Mouse (Mus musculus) spleen, postnatal 10 days (tissue): ENCODE measurements around the gene Rtkn.

Source experiments
- DNase-seq, 2 experiments: peaks; one replicate each; pipeline ENCODE4 v3.0.0; 2021 to 2022; ENCODE audit warnings: low spot score in 2 of 2

Rtkn gene

DNA sequence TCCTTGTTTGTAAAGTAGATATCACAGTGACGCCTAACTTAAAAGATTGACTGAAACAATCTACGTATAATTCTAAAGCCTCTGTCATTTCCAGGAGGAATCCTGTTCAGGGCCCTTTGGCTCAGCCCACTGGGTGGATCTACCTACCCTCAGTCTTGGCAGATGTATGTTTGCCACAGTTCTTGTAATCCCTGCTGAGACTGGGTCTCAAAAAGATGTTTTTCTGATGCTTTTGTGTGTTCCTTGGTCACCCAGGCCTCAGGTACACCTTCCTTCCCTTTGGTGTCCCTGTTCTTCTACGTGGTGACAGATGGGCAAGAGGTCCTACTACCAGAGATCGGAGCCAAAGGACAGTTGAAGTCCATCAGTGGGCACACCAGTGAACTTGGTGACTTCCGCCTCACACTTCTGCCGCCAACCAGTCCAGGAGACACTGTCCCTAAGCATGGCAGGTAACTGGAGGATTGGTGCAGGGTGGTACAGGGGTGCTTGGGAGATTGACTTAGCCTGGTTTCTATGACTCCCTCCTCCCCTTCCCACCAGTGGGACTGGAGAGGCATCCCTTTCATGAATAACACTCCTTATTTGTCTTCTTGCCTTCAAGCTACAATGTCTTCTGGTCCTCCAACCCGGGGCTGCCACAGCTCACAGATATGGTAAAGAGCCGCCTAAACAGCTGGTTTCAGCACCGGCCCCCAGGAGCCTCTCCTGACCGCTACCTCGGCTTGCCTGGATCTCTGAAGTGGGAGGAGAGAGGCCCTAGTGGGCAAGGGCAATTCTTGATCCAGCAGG, 18.7 kb upstream of the Rtkn start:
- no peak for DNase-seq

DNA sequence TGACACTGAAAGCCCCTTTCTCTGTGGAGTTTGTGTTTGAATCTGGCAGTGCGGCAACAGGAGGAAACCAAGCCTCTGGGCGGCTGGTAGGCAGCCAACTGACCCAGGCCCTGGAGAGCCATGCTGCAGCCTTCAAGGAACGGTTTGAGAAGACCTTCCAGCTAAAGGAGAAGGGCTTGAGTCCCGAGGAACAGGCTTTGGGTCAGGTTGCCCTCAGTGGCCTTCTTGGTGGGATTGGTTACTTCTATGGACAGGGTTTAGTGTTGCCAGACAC, 18.2 kb upstream of the Rtkn start:
- DNase-seq = no peak

DNA sequence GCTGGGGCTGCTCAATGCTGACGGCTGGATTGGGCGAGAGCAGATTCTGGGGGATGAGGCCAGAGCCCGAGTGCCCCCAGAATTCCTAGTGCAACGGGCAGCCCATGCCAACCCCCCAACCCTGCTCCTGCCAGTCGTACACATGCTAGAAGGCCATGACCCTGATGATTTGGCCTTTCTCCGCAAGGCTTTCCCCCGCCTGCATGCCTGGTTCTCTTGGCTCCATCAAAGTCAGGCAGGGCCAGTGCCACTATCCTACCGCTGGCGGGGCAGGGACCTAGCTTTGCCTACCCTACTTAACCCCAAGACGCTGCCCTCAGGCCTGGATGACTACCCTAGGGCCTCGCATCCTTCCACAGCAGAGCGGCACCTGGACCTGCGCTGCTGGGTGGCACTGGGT, 17.6 kb upstream of the Rtkn start:
- no peak for DNase-seq

DNA sequence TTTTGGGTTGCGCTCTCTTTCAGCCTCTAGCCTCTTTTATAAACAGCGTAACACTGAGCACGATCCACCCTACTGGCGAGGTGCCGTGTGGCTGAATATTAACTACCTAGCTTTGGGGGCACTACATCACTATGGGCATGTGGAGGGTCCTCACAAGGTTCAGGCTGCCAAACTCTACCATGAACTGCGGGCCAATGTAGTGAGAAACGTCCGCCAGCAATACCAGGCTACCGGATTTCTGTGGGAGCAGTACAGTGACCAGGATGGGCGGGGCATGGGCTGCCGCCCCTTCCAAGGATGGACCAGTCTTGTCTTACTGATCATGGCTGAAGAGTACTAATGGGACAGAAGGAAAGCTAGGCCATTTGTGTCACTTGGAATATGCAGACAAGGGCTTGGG, 16.9 kb upstream of the Rtkn start:
- DNase-seq = no peak

DNA sequence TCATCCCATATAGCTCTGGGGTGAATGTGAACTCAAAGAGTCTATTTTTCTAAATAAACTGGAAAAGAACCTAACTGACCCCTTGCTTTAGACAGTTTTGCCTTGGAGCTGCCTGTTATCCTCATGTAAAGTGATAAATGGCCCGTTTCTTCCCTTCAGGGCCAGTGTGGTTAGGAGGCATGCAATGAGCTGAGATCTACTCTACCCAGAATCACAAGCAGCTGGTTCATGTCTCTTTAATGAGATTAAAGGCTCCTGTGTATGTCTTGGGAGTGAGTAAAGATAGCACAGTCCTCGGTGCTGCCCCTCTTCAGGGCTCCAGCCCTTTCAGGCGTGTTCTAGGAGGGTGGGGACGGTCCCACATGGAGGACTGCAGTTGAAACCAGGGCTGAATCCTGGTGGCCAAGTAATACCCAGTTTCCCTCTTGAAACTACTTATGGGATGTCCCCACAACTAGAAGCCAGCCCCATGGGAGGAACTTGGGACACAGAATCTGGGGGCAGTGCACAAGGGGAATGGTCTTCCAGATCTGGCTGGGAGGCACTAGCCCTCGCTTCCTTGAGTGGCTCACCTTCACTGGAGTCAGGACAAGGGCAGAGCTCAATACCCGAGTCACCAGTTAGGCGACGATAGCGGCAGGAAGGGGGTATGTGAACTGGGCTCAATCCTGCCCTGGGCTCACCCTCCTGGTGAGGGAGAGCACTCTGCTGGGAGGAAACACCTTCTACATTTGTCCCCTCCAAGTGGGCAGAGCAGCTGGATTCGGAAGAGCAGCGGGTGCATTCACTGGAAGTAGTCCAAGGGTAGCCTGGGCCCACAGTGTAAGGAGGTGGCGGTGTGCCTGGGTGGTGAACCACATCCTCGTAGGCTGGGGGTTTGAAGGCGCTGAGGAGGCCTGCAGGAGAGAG, 16.2 kb upstream of the Rtkn start:
- peak in 1 of 2 experiments; percentile 26 for DNase-seq

DNA sequence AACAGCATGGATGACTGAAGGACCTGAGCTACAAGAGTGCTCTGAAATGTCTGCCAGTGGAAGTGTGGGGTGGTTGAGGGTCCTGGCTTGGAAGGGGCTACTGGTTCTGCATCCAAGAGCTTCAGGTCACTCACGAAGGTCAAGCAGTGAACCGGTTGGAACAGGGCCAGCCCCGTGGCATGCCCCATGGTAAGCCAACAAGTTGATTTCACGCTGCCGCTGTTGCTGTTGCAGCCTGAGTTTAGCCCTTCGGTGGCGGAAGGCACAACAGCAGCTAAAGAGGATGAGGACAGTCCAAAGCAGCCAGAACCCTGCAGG, 15.6 kb upstream of the Rtkn start:
- peak in 1 of 2 experiments; percentile 41 for DNase-seq

DNA sequence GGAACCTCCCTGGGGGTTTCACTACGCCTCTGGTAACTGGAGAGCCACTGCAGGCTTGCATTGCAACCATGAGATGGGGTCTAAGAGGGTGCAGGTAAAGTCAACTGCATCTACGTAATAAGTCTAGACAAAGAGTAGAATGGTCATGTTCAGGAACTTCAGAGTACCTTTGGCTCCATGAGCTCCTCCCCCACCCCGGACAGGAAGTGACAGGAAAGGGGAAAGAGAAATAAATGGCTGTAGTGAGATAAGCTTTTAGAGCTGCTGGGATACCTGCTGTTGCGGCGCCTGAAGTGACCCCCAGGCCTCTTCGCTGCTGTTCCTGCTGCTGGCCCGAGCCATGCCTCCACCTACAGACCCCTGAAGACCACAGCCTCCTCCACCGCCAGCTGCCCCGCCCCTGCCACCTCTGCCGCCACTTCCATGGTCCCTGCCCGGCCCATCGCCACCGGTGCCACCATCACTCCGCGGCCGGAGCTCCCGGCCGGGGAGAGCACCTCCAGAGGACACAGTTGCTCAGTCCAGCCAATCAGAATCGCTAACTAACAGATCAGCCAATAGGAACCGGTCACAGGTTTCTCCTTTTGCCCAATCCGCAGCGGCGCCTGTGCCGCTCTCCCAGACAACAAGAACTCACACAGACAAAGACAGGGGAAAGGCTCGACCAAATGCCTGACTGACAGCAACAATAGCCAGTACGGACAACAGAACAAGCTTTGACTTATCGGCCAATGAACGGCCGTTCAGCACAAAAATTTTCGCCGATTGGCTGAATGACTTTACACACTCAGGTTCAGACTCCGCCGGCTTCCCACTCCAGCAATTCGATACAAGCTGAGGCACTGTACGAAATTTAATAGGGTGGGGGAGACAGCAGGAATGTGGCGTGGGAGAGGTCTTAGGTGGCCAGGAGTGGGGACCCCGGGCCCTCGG, 14.1 kb upstream of the Rtkn start, which contains the start of gene Wbp1:
Wbp1 (minus strand) TSS at position 630 of the 933 bp plus-strand sequence.
- DNase-seq = peak; percentile 85 to 90

DNA sequence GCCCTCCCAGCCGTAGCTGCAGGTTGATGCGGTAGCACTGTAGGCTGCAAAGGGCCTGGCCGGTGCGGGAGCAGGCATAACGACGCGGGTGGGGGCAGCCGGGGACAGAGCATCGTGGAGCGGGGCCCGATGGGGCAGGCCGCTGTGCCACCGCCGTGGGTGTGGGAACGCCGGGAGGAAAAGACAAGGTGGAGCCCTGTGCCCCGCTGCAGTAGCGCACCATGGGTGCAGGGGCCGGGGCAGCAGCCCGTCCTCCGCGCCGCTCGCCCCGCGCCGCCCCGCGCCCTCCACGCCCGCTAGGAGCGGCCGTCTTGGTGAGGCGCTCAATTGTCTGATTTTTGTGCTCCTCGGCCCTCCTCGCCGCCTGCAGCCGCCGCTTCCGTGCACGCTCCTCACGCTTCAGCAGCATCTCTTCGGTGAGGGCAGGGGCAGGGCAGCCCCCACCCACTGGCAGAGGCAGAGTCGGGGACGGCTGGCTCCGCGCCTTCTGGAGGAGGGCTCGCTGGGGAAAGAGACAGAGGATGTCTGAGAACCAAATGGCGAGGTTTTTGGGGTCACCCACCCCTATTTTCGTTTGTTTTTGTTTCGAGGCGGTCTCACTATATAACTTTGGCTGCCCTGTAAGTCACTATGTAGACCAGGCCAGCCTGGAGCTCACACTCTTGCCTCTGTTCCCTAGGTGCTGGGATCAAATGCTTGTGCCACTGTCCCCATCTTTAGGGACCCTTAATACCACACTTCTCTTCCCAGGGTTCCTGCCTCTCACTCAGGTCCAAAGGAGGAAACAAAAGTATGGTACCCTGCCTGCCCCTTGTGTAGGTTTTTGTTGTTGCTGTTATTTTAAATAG, 13.2 kb upstream of the Rtkn start:
- DNase-seq = no peak

DNA sequence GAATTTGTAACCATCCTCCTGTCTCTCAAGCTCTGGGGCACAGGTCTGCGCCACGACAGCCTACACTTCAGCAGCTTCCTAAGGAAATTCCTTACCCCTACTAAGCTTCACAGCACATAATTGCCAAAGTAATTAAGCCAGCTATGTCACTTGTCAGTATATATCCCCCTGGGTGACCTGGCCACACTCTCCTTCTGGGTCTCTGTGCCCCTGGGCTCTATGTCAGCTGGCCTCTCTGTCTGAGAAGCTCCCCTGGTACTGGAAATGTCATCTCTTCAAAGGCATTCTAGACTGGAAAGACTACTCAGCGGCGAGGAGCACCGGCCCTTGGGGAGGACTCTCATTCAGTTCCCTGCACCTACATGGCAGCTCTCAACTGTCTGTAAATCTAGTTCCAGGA, 12.3 kb upstream of the Rtkn start:
- DNase-seq = no peak

DNA sequence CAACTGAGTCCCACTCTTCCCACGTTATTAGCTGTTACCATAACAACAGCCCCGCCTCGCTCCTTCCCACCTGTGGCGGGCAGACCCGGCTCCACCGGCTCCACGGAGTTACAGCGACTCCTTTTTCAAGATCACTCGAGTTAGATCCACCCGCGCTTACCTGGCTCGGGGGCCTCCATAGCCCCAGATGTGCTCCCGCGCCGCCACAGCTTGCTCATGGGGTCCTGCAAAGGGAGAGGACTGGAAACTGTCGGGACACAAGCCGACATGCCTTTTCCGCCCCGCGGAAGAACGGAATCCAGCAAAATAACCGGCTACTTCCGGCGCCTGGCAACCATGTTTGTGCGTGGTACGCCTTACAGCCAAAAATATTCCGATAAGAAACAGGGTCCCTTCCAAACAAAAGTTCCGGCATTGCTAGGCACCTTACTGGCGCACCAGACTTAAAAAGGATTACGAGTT, 10.4 kb upstream of the Rtkn start:
- peak; percentile 87 to 91 for DNase-seq

DNA sequence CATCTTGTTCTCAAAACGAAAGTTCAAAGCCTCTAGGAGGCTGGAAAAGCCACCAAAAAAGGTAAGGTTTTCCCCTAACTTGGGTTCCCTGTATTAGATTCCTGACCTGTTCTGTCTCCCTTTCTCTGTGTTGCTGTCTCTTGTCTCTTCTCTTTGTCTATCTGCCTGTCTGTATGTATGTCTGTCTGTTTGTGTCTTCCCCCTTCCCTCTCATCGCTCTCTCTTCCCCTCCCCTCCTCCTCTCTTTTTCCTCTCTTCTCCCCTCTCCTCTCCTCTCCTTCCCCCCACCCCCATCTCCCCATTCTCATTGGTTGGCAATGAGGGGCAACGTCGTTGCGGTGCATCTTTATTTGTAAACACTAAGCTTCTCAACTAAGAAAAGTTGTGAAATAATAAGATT, 9.9 kb upstream of the Rtkn start, which contains the start of gene Ino80b:
Ino80b (minus strand) TSS at position 101 of the 400 bp plus-strand sequence.
- no peak for DNase-seq

DNA sequence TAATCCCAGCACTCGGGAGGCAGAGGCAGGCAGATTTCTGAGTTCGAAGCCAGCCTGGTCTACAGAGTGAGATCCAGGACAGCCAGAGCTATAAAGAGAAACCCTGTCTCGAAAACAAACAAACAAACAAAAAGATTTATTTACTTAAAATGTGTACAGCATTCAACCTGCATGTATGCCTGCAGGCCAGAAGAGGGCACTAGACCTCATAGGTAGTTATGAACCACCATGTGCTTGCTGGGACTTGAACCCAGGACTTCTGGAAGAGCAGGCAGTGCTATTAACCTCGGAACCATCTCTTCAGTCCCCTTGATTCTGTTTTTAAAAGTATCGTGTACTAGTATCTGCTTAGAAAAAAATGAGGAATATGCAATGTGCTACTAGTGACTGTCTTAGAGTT, 7.8 kb upstream of the Rtkn start:
- DNase-seq = no peak

DNA sequence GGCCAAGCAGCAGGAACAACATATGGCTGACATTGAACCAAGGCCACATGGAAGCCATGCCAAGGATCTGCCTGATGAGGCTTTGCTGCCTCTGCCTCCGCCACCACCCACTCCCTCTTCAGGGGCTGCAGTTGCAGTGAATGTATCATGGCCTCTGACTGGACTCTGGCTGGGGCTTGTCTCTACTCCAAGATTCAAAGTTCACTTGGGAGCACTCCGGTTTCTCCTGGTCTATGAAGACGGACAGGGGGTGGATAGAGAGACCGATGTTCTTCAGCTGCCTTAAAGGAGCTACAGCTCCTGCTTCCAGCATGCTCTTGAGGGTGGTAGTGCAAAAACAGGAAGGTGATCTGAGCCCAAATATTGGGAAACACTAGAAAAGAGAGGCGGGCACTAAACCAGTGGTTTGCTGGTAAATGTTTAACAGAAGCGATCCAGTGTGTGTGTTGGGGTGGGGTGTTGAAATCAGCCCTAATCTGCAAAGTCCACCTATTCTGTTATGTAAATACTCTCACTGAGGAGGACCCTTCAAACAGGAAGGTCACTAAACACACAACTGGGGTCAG, 3.7 kb upstream of the Rtkn start:
- no peak for DNase-seq

DNA sequence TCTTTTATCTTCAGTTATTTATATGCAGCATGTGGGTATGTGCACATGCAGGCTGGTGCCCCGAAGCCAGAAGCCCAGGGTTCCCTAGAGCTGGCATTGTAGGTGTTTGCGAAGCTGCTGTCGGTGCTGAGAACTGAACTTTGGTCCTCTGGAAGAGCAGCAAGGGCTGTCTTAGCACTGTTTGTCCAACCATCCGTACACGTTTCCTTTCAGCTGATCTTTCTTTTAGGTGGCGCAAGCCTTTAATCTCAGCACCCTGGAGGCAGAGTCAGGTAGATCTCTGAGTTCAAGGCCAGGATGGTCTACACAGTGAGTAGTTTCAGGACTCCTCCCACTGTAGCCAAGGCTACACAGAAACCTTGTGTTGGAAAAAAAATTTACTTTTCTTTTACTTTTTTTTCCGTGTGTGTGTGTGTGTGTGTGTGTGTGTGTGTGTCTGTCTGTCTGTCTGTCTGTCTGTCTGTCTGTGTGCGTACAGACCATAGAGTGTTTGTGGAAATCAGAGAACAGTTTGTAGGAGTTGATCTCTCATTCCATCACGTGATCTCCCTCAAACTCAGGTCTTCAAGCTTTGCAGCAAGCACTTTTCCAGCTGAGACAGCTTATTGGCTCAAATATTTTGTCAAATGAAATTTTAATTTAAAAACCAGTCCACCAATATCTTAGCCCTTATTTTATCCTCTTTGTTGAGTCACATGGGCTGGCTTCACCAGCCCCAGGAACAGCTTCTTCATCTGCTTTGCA, 2.9 kb upstream of the Rtkn start:
- DNase-seq = no peak

DNA sequence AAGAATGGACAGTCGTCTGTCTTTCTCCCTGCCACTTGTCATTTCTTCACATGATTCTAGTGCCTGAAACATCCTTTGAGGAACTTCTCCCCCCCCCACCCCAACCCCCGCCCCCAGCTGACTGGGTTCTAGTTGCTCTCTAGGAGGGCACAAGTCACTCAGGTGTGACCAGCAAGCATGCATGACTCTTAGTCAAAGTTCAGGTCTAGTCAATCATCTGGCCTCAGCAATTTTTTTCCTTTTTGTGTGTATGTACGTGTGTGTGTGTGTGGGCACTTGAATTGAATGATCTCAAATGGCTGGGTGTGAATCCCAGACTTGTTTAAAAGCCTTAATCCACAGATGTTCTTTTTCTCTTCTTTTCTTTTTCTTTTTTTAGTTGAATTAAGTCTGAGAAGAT, 1.0 kb upstream of the Rtkn start:
- no peak for DNase-seq

DNA sequence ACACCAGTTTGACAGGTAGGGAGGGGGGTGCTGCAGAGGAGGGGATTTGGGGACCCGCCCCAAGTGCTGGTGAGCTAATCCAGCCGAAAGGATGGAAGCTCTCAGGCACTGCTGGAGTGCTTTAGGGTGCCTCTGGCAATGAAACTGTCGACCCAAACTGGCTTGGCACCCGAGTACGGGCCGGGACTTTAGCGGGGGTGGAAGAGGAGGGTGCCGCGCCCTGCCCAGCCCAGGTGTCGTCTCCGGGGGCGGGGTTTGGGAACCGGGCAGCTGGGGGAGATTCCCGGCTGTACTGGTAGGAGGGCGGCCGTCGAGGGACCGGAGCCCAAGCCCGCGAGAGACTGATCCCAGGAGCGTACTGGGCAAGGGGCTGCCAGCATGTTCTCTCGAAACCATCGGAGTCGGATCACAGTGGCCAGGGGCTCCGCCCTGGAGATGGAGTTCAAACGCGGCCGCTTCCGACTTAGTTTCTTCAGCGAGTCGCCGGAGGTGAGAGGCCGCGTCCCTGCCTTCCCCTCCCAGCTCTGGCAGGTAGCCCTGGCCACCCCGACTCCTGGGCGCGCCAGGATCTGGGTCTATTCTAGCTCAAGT, 403 bp downstream of the Rtkn start:
- DNase-seq = peak in 1 of 2 experiments; percentile 18

DNA sequence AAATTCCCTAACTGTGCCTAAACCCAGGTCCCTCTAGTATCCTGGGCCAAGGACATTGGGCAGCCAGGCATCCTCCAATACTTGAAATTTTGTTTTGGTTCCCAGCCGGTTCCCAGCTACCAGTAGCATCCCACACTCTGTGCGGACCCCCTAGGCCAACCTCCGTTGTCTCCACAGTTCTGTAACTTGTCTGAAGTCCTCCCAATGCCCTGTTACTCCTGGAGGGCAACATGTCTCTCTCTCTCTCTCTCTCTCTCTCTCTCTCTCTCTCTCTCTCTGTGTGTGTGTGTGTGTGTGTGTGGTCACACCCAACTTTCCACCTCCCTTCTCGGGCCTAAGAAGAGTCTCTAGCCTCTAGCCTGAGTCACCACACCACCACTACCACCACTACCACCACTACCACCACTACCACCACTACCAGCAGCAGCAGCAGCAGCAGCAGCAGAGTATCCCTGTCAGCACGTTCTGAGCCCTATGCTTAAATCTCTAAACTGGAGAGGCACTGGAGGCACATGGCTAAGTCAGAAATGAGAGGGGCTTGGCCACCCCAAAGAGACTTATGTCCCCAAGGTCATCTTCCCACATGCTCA, 1.1 kb downstream of the Rtkn start:
- DNase-seq = no peak

DNA sequence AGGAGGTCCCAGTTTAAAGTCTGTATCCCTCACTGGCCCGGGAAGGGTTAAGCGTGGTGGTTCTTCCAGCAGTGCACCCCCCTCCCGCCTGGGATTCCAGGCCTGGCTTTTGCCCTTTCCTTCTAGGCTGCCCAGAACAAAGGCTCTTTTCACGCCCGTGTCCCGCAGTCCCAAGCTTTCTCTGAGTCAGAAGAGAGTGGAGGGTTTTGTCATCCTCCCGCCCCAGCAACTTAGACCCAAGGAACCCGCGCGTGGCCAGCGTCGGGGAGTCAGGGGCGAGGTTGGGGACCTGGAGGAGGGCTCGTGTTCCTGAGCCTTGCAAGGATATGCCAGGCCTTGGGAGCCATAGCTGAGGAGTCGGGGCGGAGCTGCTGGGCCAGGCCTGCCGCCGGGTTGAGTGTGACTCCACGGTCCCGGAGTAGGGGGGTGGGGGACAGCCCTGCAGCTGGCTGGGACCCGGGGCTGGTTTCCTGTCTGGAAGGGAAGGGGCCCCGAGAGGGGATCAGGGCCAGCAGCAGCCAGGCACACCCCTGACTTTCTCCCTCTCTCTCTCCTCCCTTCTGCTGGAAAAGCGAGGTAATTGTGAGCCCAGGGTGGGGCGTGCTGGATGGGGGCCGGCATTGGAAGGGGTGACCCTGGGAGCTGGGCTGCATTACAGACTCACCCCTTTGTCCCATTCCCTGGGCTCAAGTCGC, 1.8 kb downstream of the Rtkn start:
- peak; percentile 16 to 31 for DNase-seq

DNA sequence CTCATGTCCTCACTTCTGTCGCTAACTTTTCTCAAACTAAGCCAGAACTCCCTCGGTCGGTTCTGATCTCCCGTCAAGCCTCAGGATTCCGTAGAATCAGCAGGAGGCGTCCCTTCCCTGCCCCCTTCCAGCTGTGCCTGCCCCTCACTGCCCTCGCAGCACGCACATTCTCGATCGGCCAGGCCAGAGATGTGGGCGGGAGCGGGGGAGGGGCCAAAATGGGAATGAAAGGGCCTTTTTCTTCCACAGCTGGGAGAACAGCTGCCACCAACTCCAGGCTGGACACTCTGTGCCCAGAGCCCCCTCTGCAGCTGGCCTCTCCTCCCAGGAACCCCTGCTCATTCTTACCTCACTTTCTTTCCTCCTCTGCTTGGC, 2.3 kb downstream of the Rtkn start:
- DNase-seq = peak in 1 of 2 experiments; percentile 61
